Mouse (Mus musculus): ENCODE measurements around the gene Hmcn1. TPM values are rescaled to one million over a fixed set of nuclear protein-coding genes. Genes with fewer than 3 reads are reported as not detected.
A peak's percentile ranks its signal among the peaks of the same experiment; 100 is the strongest.

Gene Hmcn1
- total and polyA plus RNA-seq, 3 experiments, result 11.9 to 23.5 (median 13.7) TPM

DNA sequence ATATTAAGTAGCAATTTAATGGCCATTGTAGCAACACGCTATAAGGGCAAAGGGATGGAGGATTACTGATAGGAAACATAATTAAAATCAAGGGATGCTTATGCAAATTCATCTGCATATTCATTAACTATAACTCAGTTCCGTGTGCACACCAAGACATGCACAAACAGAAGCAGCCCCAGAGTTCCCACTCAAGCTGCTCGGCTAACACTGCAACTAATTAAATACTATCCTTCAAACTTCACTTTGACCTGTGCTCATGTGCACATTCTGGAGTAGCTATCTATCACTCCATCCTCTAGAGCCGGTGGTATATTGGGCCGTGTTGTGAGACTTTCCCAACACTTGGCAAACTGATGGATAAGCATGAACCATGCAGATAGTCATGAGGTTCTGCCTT lies 119.2 kb downstream of the Hmcn1 start:
- intact Hi-C loops (cut with DNase I), result loop anchor here (5.0 kb wide), 1 partner anchor 43 kb away; no protein-coding TSS in a partner anchor
- H3K4me3 ChIP-seq, result no peak overlapping the region
- H3K27me3 ChIP-seq (ENCODE audit: control insufficient read depth, insufficient read depth, low read length), result no peaks in the 10 kb centered on the region
- no peak for DNase-seq
- WGBS, result 79% methylated on average over 5 of the region's 5 CpGs
- H3K27ac ChIP-seq, result peak overlapping the region; percentile 71; the same call in 1 of the 2 replicates
- TF ChIP-seq POLR2A (IDR thresholded peaks at IDR 0.05; ENCODE audit: insufficient read depth, low read depth, low read length), result no peak
- TF ChIP-seq CTCF (IDR thresholded peaks at IDR 0.05), result no peak
- TF ChIP-seq EP300 (IDR thresholded peaks at IDR 0.05; ENCODE audit: insufficient read depth, low read depth, low read length), result no peak
- H3K79me2 ChIP-seq (replicated peaks; ENCODE audit: control insufficient read depth, insufficient read depth, low read length), result no peaks in the 10 kb centered on the region
- H3K4me1 ChIP-seq (ENCODE audit: control insufficient read depth, insufficient read depth, low read length), result peaks cover 6% of the 10 kb centered on the region
- no peak overlapping the region for H3K9ac ChIP-seq (ENCODE audit: low read depth, low read length)
- H3K36me3 ChIP-seq (ENCODE audit: control insufficient read depth, insufficient read depth, low read length), result peaks cover 4% of the 10 kb centered on the region

DNA sequence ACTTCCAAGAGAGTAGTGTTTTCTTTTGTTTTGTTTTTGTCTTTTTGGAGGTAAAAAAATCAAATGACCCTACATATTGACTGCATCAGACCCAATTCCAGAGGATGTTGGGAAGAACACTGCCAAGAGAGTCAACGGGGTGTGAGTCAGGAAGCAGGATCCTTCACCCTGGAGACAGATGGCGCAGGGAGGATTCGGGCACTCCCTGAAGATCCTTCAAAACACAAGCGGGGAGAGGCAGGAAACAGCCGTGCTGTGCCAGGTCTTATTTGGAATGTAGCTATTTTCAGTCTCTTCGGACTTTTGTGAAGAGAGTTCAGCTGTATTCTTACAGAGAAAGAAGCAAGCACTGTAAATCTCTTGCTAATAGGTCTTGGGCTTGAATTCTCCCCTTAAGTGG lies 120.0 kb downstream of the Hmcn1 start:
- H3K36me3 ChIP-seq (ENCODE audit: control insufficient read depth, insufficient read depth, low read length), result peaks cover 4% of the 10 kb centered on the region
- H3K27ac ChIP-seq, result peak overlapping the region; percentile 71
- peaks cover 4% of the 10 kb centered on the region for H3K4me1 ChIP-seq (ENCODE audit: control insufficient read depth, insufficient read depth, low read length)
- TF ChIP-seq CTCF (IDR thresholded peaks at IDR 0.05), result no peak
- TF ChIP-seq EP300 (IDR thresholded peaks at IDR 0.05; ENCODE audit: insufficient read depth, low read depth, low read length), result 0 out of 2 replicates have a peak, but pooled peaks have one; percentile 60
- TF ChIP-seq POLR2A (IDR thresholded peaks at IDR 0.05; ENCODE audit: insufficient read depth, low read depth, low read length), result no peak
- H3K9ac ChIP-seq (ENCODE audit: low read depth, low read length), result no peak overlapping the region
- intact Hi-C loops (cut with DNase I), result loop anchor here (5.0 kb wide), 1 partner anchor 44 kb away; no protein-coding TSS in a partner anchor
- whole genome bisulfite sequencing, result 10% methylated on average over 6 of the region's 6 CpGs
- no peak overlapping the region; the same call in 1 of the 2 replicates for H3K4me3 ChIP-seq
- no peaks in the 10 kb centered on the region for H3K79me2 ChIP-seq (replicated peaks; ENCODE audit: control insufficient read depth, insufficient read depth, low read length)
- H3K27me3 ChIP-seq (ENCODE audit: control insufficient read depth, insufficient read depth, low read length), result no peaks in the 10 kb centered on the region
- DNase-seq, result peak; percentile 39 to 66

DNA sequence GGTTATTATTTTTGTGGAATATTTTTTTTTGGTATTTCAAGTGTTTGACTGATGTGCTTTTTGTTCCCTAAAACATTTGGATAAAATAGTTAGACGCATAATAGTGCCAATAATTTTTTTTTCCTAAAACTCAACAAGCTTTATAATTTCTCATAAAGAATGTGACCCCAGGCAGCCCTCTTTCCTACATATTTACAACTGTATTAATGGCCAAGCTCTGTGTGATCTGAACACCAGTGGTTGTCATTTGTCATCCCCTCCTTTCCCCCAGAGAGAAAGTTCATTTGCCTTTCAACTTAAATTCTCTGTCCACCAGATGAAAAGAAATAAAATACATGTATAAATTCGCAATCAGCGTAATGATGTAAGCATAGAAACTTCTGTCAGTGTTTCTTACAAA lies 121.1 kb downstream of the Hmcn1 start:
- TF ChIP-seq POLR2A (IDR thresholded peaks at IDR 0.05; ENCODE audit: insufficient read depth, low read depth, low read length) (no peak), EP300 (IDR thresholded peaks at IDR 0.05; ENCODE audit: insufficient read depth, low read depth, low read length) (no peak), CTCF (IDR thresholded peaks at IDR 0.05) (no peak)
- Histone ChIP-seq H3K27ac (no peak overlapping the region), H3K79me2 (replicated peaks; ENCODE audit: control insufficient read depth, insufficient read depth, low read length) (no peaks in the 10 kb centered on the region), H3K36me3 (ENCODE audit: control insufficient read depth, insufficient read depth, low read length) (peaks cover 4% of the 10 kb centered on the region), H3K27me3 (ENCODE audit: control insufficient read depth, insufficient read depth, low read length) (no peaks in the 10 kb centered on the region), H3K4me1 (ENCODE audit: control insufficient read depth, insufficient read depth, low read length) (peaks cover 3% of the 10 kb centered on the region), H3K9ac (ENCODE audit: low read depth, low read length) (no peak overlapping the region), H3K4me3 (no peak overlapping the region)
- intact Hi-C loops (cut with DNase I), result loop anchor here (5.0 kb wide), 1 partner anchor 45 kb away; no protein-coding TSS in a partner anchor
- DNase-seq, result no peak
- WGBS, result 92% methylated on average over 3 of the region's 3 CpGs

DNA sequence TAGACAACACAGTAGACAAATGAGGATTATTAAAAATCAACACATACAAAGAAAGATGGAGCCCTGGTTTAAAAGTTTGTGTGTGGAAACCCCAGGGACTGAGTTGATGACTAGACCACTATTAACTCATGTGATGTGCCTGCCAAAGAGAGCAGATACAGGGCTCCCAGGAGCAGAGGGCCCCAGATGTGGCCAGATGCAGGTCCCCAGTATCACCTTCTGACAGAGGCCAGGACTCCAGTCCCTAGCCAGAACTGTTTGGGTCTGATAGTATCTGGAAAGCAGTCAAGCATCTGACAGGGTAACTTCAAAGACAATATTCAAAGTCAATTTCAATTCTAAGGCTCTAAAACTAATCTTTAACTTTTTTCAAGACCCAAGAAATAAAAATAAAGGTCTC lies 124.0 kb downstream of the Hmcn1 start:
- Histone ChIP-seq H3K36me3 (ENCODE audit: control insufficient read depth, insufficient read depth, low read length) (peaks cover 4% of the 10 kb centered on the region), H3K4me1 (ENCODE audit: control insufficient read depth, insufficient read depth, low read length) (peaks cover 4% of the 10 kb centered on the region), H3K9ac (ENCODE audit: low read depth, low read length) (no peak overlapping the region), H3K27me3 (ENCODE audit: control insufficient read depth, insufficient read depth, low read length) (no peaks in the 10 kb centered on the region), H3K4me3 (no peak overlapping the region), H3K79me2 (replicated peaks; ENCODE audit: control insufficient read depth, insufficient read depth, low read length) (no peaks in the 10 kb centered on the region), H3K27ac (no peak overlapping the region)
- intact Hi-C loops (cut with DNase I), result no loop called here
- no peak for TF ChIP-seq CTCF (IDR thresholded peaks at IDR 0.05)
- no peak for TF ChIP-seq POLR2A (IDR thresholded peaks at IDR 0.05; ENCODE audit: insufficient read depth, low read depth, low read length)
- TF ChIP-seq EP300 (IDR thresholded peaks at IDR 0.05; ENCODE audit: insufficient read depth, low read depth, low read length), result no peak
- no peak for DNase-seq

GRCm38 (mm10) chr1:150866615-150867014 lies 126.6 kb downstream of the Hmcn1 start:
- H3K36me3 ChIP-seq (ENCODE audit: control insufficient read depth, insufficient read depth, low read length), result no peaks in the 10 kb centered on the region; the same call in 1 of the 2 replicates
- no peak for DNase-seq
- no peaks in the 10 kb centered on the region for H3K79me2 ChIP-seq (replicated peaks; ENCODE audit: control insufficient read depth, insufficient read depth, low read length)
- WGBS, result 24% methylated on average over 5 of the region's 5 CpGs
- no peak overlapping the region for H3K4me3 ChIP-seq
- TF ChIP-seq CTCF (IDR thresholded peaks at IDR 0.05), result no peak
- TF ChIP-seq EP300 (IDR thresholded peaks at IDR 0.05; ENCODE audit: insufficient read depth, low read depth, low read length), result no peak
- no peak for TF ChIP-seq POLR2A (IDR thresholded peaks at IDR 0.05; ENCODE audit: insufficient read depth, low read depth, low read length)
- H3K27me3 ChIP-seq (ENCODE audit: control insufficient read depth, insufficient read depth, low read length), result no peaks in the 10 kb centered on the region
- intact Hi-C loops (cut with DNase I), result no loop called here
- H3K9ac ChIP-seq (ENCODE audit: low read depth, low read length), result no peak overlapping the region
- peaks cover 1% of the 10 kb centered on the region for H3K4me1 ChIP-seq (ENCODE audit: control insufficient read depth, insufficient read depth, low read length)
- H3K27ac ChIP-seq, result no peak overlapping the region

GRCm38 (mm10) chr1:150857779-150858178 lies 135.5 kb downstream of the Hmcn1 start:
- intact Hi-C loops (cut with DNase I), result no loop called here
- WGBS, result 91% methylated on average over 2 of the region's 2 CpGs
- Histone ChIP-seq H3K36me3 (ENCODE audit: control insufficient read depth, insufficient read depth, low read length) (no peaks in the 10 kb centered on the region), H3K4me1 (ENCODE audit: control insufficient read depth, insufficient read depth, low read length) (no peaks in the 10 kb centered on the region), H3K79me2 (replicated peaks; ENCODE audit: control insufficient read depth, insufficient read depth, low read length) (no peaks in the 10 kb centered on the region), H3K9ac (ENCODE audit: low read depth, low read length) (no peak overlapping the region), H3K27ac (no peak overlapping the region), H3K4me3 (no peak overlapping the region), H3K27me3 (ENCODE audit: control insufficient read depth, insufficient read depth, low read length) (no peaks in the 10 kb centered on the region)
- no peak for DNase-seq
- no peak for TF ChIP-seq CTCF (IDR thresholded peaks at IDR 0.05)
- TF ChIP-seq POLR2A (IDR thresholded peaks at IDR 0.05; ENCODE audit: insufficient read depth, low read depth, low read length), result no peak
- no peak for TF ChIP-seq EP300 (IDR thresholded peaks at IDR 0.05; ENCODE audit: insufficient read depth, low read depth, low read length)

Data from heart, adult 2 months (tissue).